In the genomic region with DNA sequence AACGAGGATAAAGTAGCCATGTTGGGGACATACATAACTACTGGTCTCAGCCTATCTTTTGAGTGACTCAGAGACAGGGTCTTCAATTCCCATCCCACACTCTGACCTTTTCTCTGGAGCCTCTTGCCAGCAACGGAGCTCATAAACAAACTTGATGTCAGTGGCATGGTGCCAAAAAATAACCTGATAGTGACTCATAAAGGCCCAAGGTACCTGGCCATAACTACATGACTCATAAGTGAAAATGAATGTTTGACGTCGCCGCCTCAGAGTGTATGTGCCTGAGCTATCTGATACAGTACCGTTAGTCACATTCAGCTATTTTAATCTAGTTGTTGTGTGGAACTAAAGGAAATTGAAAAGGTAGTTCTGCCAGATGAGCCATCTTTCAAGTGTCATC, we compare ENCODE assay signal across 9 mouse cellular contexts. TPM values are rescaled to one million over a fixed set of nuclear protein-coding genes. Genes with fewer than 3 reads are reported as not detected.
DNase-seq lines count a peak whose midpoint lies in the region; ATAC-seq and TF ChIP-seq lines count a peak whose summit lies in the region.
"Had no signal": no experiment of that assay in that cellular context is flagged by ENCODE, and none has a peak within 500 bp of the region (broad histone marks: within the 10 kb centered on the region; RNA-seq: fewer than 3 reads in every experiment).

No protein-coding gene starts in this region.

- no peaks in the 10 kb centered on the region for H3K27me3 ChIP-seq in heart, embryonic 10.5 days (ENCODE audit: insufficient read depth, poor library complexity, severe bottlenecking)
- no peaks in the 10 kb centered on the region for H3K27me3 ChIP-seq in lung, postnatal 0 days (replicated peaks; ENCODE audit: insufficient read depth, low read length)
- H3K27me3 ChIP-seq in embryonic facial prominence, embryonic 15.5 days, result no peaks in the 10 kb centered on the region
- no peaks in the 10 kb centered on the region for H3K27me3 ChIP-seq in stomach, embryonic 14.5 days (ENCODE audit: control insufficient read depth, insufficient read depth, low read length)

- H3K9ac ChIP-seq in lung, postnatal 0 days (replicated peaks; ENCODE audit: low read depth), result no peak overlapping the region
- no peak overlapping the region for H3K9ac ChIP-seq in embryonic facial prominence, embryonic 15.5 days
- no peak overlapping the region for H3K9ac ChIP-seq in stomach, embryonic 14.5 days (replicated peaks; ENCODE audit: low read depth, low read length)

- intact Hi-C loops in heart, postnatal 25 days (cut with DNase I), result no loop called here

- no peaks in the 10 kb centered on the region for H3K36me3 ChIP-seq in heart, embryonic 10.5 days
- H3K36me3 ChIP-seq in lung, postnatal 0 days (ENCODE audit: insufficient read depth, low read length), result no peaks in the 10 kb centered on the region
- H3K36me3 ChIP-seq in embryonic facial prominence, embryonic 15.5 days, result no peaks in the 10 kb centered on the region
- H3K36me3 ChIP-seq in stomach, embryonic 14.5 days (ENCODE audit: control insufficient read depth, insufficient read depth, low read length), result no peaks in the 10 kb centered on the region

- DNase-seq in heart, embryonic 10.5 days (ENCODE audit: low spot score), result peak; percentile 51
- DNase-seq in heart, postnatal 25 days (ENCODE audit: low spot score), result no peak
- DNase-seq in lung, postnatal 0 days (ENCODE audit: low spot score), result peak; percentile 68
- no peak for DNase-seq in lung, postnatal 10 days
- no peak for DNase-seq in cerebellum, postnatal 14 days
- no peak for DNase-seq in frontal cortex, adult 2 months (ENCODE audit: extremely low spot score in 1 of 2, low spot score in 1 of 2)
- DNase-seq: retina, postnatal 1 day had no signal

- ATAC-seq in lung, postnatal 0 days, result peak; percentile 29; the same call in 1 of the 2 replicates
- no peak for ATAC-seq in embryonic facial prominence, embryonic 15.5 days (ENCODE audit: insufficient number of reproducible peaks, low FRiP score, low TSS enrichment, low read depth)
- ATAC-seq in stomach, embryonic 14.5 days (ENCODE audit: insufficient number of reproducible peaks, insufficient read depth, low FRiP score, low read depth), result no peak

- no peak overlapping the region for H3K4me3 ChIP-seq in heart, embryonic 10.5 days
- H3K4me3 ChIP-seq in lung, postnatal 0 days (ENCODE audit: low read depth, low read length), result no peak overlapping the region
- H3K4me3 ChIP-seq in embryonic facial prominence, embryonic 15.5 days (replicated peaks), result no peak overlapping the region
- H3K4me3 ChIP-seq in stomach, embryonic 14.5 days (ENCODE audit: low read depth, low read length), result no peak overlapping the region

- no peak overlapping the region for H3K4me2 ChIP-seq in lung, postnatal 0 days (replicated peaks; ENCODE audit: low read depth, low read length)
- no peak overlapping the region for H3K4me2 ChIP-seq in embryonic facial prominence, embryonic 15.5 days (replicated peaks)
- no peak overlapping the region for H3K4me2 ChIP-seq in stomach, embryonic 14.5 days (replicated peaks; ENCODE audit: low read depth, low read length)

- no peak for TF ChIP-seq EP300 in lung, postnatal 0 days (IDR thresholded peaks at IDR 0.05)

- H3K27ac ChIP-seq in heart, embryonic 10.5 days, result peak overlapping the region; percentile 98
- H3K27ac ChIP-seq in lung, postnatal 0 days (ENCODE audit: low read length), result peak overlapping the region; percentile 51; the same call in 1 of the 2 replicates
- peak overlapping the region; percentile 95 for H3K27ac ChIP-seq in embryonic facial prominence, embryonic 15.5 days (replicated peaks)
- peak overlapping the region; percentile 34; the same call in 1 of the 2 replicates for H3K27ac ChIP-seq in stomach, embryonic 14.5 days (ENCODE audit: low read length)

- H3K9me3 ChIP-seq in heart, embryonic 10.5 days, result no peaks in the 10 kb centered on the region
- no peaks in the 10 kb centered on the region for H3K9me3 ChIP-seq in lung, postnatal 0 days (ENCODE audit: low read length)
- no peaks in the 10 kb centered on the region for H3K9me3 ChIP-seq in embryonic facial prominence, embryonic 15.5 days (replicated peaks)
- no peaks in the 10 kb centered on the region for H3K9me3 ChIP-seq in stomach, embryonic 14.5 days (ENCODE audit: control insufficient read depth, low read depth, low read length)

- 74% methylated on average over 6 of the region's 6 CpGs for WGBS in heart, embryonic 10.5 days
- 54% methylated on average over 6 of the region's 6 CpGs for WGBS in lung, postnatal 0 days
- 49% methylated on average over 6 of the region's 6 CpGs for WGBS in embryonic facial prominence, embryonic 15.5 days
- 66% methylated on average over 6 of the region's 6 CpGs for WGBS in stomach, embryonic 14.5 days

- H3K4me1 ChIP-seq in heart, embryonic 10.5 days, result peaks cover 95% of the 10 kb centered on the region
- H3K4me1 ChIP-seq in lung, postnatal 0 days (ENCODE audit: insufficient read depth, low read depth, low read length), result peaks cover 29% of the 10 kb centered on the region
- H3K4me1 ChIP-seq in embryonic facial prominence, embryonic 15.5 days, result peaks cover 72% of the 10 kb centered on the region
- peaks cover 53% of the 10 kb centered on the region for H3K4me1 ChIP-seq in stomach, embryonic 14.5 days (ENCODE audit: control insufficient read depth, insufficient read depth, low read length)

- TF ChIP-seq CTCF in lung, postnatal 0 days (IDR thresholded peaks at IDR 0.05), result no peak

RNA-seq across cellular contexts. Expression of a gene that starts 16.9 kb away (rescaled TPM):
- polyA plus RNA-seq in heart, embryonic 10.5 days (2016; fragmentation: Nextera tagmentation; extraction: Ambion mirVana), result 94.9 and 96.4 TPM in 2 replicates
- total RNA-seq in heart, postnatal 25 days (2021), result under 1 TPM; 0.59 to 0.60 TPM
- 4.2 and 5.6 TPM in 2 replicates for polyA plus RNA-seq in lung, postnatal 0 days (2015; fragmentation: Nextera tagmentation; extraction: Ambion mirVana)
- 43.1 and 45.2 TPM in 2 replicates for polyA plus RNA-seq in embryonic facial prominence, embryonic 15.5 days (2015; fragmentation: Nextera tagmentation; extraction: Ambion mirVana)
- 52.6 and 56.5 TPM in 2 replicates for polyA plus RNA-seq in stomach, embryonic 14.5 days (2014; fragmentation: Nextera tagmentation; extraction: Ambion mirVana)
- 0.58 and 0.69 TPM in 2 replicates for polyA plus RNA-seq in frontal cortex, adult 2 months (2012; rRNA removed)

Comparison
In these comparisons a context has a peak if more than half of its experiments do, and no peak if none do; other contexts are left out.
1. DNase-seq: peak in heart, embryonic 10.5 days (single experiment) and lung, postnatal 0 days (single experiment); none in heart, postnatal 25 days (single experiment), lung, postnatal 10 days (single experiment), cerebellum, postnatal 14 days (0 of 2) and frontal cortex, adult 2 months (0 of 2).
2. H3K27ac ChIP-seq: peak in every context shown above with its lines; median percentile 98 in heart, embryonic 10.5 days; 95 in embryonic facial prominence, embryonic 15.5 days; 51 in lung, postnatal 0 days; 34 in stomach, embryonic 14.5 days.